Mouse (Mus musculus) skeletal muscle tissue, postnatal 0 days (tissue): ENCODE results near the gene Ces2c. TPM values are rescaled to one million over a fixed set of nuclear protein-coding genes. Genes with fewer than 3 reads are reported as not detected.

Experiments
- polyA plus RNA-seq: library from polyadenylated mRNA; unstranded; fragments of >200 nt; fragmentation: Nextera tagmentation; extraction: Ambion mirVana; gene quantifications from 2 replicates; pipeline ENCODE4 v1.2.1, GENCODE M21; 2015

Ces2c gene
- 0.23 TPM in 1 of 2 replicates, not detected in the other for polyA plus RNA-seq

GRCm38 (mm10) chr8:104846831-104847230 is at the start of gene Ces2c:
Gene Ces2c (plus strand): TSS chr8:104847068.

DNA sequence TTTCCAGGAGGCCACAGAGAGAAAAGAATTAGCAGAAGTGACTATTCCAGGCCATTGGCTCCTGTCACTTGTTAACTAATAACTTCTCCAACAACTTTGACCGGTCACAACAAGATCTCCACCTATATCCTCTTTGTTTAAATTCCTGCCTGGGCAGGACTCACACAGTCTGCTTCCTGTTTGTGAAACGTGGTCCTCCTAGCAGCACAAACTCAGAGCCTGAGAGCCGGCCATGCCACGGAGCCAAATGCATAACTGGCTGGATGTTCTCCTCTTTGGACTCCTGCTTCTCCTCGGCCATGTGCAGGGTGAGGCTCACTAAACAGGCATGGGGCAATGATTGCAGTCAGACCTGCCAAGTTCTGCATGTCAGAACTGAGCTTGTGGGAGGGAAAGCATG is 15.4 kb upstream of the Ces2c start, which contains the start of gene Ces2b:
Ces2b (plus strand) TSS at position 133 of the 400 bp plus-strand sequence.

Other genes with a start within 250 kb of the Ces2c start
- gene Cdh16, start 222.7 kb upstream of the Ces2c start, polyA plus RNA-seq: 8.1 and 8.4 TPM in 2 replicates
- gene Rrad, start 215.7 kb upstream of the Ces2c start, polyA plus RNA-seq: 91.8 and 103 TPM in 2 replicates
- 119 and 126 TPM in 2 replicates for gene Ciao2b, start 205.1 kb upstream of the Ces2c start, polyA plus RNA-seq
- gene Ces2a, start 113.1 kb upstream of the Ces2c start, polyA plus RNA-seq: 0.08 TPM in 1 of 2 replicates, not detected in the other
- 0.17 TPM in 1 of 2 replicates, not detected in the other for gene Ces2b, start 15.5 kb upstream of the Ces2c start, polyA plus RNA-seq
- 0.09 TPM in 1 of 2 replicates, not detected in the other for gene Ces2e, start 79.2 kb downstream of the Ces2c start, polyA plus RNA-seq
- 0.63 TPM in 1 of 2 replicates, not detected in the other for gene Ces2f, start 100.3 kb downstream of the Ces2c start, polyA plus RNA-seq
- 0.18 and 2.5 TPM in 2 replicates for gene Ces2g, start 114.7 kb downstream of the Ces2c start, polyA plus RNA-seq
- not detected in 2 replicates for gene Ces2h, start 153.8 kb downstream of the Ces2c start, polyA plus RNA-seq
- gene Ces3a, start 201.5 kb downstream of the Ces2c start, polyA plus RNA-seq: not detected in 2 replicates
- not detected in 2 replicates for gene Ces3b, start 236.7 kb downstream of the Ces2c start, polyA plus RNA-seq